Mouse (Mus musculus) lung, postnatal 0 days (tissue): ENCODE data around the gene Tcte1.

Source experiments
- CTCF ChIP-seq: IDR thresholded peaks from 2 replicates; pipeline ENCODE4 v1.5.1; 2016; ENCODE audit warnings: antibody characterized with exemption, mild to moderate bottlenecking
- EP300 ChIP-seq: IDR thresholded peaks from 2 replicates; pipeline ENCODE4 v1.6.1; 2016; ENCODE audit warnings: antibody characterized with exemption, mild to moderate bottlenecking, control low read depth

- no peak for TF ChIP-seq CTCF
- TF ChIP-seq EP300 = no peak
Measured at GRCm38 (mm10) chr17:45546941-45547340, 23.7 kb downstream of the Tcte1 start.
